Mouse (Mus musculus) megakaryocyte, embryonic 14.5 days (primary cell): ENCODE data around the gene Vps9d1.

Source experiments
- FLI1 ChIP-seq: IDR thresholded peaks from 2 replicates; pipeline ENCODE4 v1.6.1; 2012; ENCODE audit warnings: low read length, inconsistent platforms, mixed read lengths
- GATA1 ChIP-seq: IDR thresholded peaks from 3 replicates; pipeline ENCODE4 v1.6.1; 2012; ENCODE audit warnings: mixed read lengths, low read length, inconsistent platforms, borderline replicate concordance

DNA sequence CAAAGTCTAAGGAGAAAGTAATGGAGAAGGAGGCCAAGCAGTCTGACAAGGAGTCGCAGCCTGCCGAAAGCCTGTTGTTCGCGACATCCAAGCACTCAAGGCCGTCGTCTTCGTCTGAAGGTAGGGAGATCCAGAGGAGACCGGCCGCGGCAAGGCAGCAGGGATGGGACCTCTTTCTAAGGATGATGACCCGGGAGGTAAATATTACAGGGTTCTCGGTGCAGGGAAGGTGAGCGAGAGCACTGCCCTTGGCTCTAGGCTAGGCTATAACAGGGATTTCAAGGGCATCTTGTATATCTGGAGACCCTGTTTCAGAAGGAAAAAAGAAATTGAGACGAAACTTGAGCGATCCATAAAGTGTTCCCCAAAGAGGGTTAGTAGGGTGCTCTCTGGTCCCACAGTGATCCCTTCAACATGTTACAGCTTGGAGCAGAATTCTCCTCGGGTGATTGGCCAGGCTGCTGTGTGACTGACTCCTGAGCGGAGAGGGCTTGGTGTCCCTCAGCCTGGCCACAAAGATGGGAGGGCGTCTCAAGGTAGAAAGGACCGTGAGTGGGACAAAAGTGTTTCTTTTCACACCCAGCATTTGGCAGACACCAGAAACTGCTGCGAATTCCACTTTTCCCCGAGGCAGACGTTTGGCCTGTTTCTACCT is 40.9 kb downstream of the Vps9d1 start:
- TF ChIP-seq GATA1 (no peak), FLI1 (no peak)
